Mouse (Mus musculus) frontal cortex, postnatal 25 days (tissue): Measurements from ENCODE around the gene Cadps.

Source experiments
- DNase-seq, 2 experiments: peaks; one replicate each; pipeline ENCODE4 v3.0.0; 2022; ENCODE audit warnings: low spot score in 2 of 2

The Cadps gene

GRCm38 (mm10) chr14:12393271-12393861 lies 429.5 kb downstream of the Cadps start:
- no peak for DNase-seq

DNA sequence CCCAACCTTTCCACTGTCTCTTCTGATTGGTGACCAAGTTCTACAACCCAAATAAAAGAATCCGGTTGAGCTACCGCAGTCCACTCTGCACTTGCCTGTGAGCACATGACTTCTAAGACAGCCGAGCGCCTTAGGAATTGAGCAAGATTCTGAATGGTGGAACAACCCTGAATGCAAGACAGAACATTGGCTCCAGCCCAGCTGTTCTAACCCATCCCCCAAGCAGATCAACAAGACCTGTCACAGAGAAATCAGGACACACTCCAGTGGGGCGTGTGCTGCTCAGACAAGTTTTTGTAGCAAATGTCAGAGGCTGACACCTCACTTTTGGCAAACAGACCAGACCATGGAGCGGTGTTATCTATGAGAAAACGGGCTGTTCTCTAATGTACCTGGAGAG lies 431.7 kb downstream of the Cadps start:
- no peak for DNase-seq

DNA sequence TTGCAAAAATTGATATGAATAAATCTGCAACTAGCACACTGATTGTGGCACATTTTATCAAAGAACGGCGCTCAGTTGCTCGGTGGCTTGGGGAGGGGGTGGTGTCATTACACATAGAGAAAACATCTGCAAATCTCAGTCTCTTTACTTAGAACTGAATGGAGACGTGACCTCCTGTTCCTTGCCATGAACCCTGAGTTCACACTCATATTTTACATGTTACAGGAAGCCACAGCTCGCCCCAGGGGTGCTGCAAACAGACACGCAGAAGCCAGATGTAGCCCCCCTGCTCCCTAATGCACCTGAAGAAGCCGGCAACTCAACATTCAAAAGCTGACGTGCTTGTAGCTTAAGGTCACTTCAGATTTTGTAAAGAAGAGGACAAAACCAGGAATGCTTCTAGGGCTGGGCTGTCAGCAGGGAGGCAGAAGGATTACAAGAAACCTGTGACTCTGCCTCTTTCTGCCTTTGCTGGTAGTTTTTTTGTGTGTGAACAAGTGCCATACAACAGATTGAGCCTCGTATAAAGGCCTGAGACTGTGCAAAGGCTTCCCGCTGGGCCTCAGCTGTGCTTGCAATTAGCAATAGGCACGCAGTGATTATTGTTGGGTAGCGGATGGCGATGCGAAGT lies 434.0 kb downstream of the Cadps start:
- DNase-seq: no peak

DNA sequence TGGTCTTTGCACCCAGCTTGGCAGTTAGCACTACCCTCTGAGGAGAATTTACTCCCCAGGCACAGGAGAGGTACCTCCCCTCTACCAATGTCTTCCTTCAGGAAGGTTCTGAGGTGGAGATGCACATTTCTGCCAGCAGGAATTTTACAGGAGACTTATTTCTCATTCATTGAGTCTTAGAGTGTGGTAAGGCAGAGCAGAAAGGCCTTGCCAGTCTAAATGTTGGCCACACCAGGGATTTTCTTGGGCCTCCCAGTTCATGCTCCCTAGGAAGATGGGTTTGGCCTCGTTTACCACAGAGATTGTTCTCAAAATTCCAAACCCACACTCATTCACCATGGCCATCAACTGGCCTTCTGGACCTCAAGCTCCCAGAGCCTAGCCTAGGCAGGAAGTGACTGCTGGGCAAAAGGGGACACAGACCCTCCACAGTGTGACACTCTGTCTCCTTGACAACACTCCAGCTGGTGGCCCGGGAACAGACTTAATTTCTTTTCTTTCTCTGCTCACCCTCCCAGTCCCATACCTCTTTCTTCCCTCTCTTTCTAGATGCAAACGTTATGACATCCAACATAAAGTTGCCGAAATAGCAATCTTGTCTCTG lies 434.6 kb downstream of the Cadps start:
- DNase-seq: no peak

- no peak for DNase-seq
Measured at GRCm38 (mm10) chr14:12387176-12387575, 435.7 kb downstream of the Cadps start.

DNA sequence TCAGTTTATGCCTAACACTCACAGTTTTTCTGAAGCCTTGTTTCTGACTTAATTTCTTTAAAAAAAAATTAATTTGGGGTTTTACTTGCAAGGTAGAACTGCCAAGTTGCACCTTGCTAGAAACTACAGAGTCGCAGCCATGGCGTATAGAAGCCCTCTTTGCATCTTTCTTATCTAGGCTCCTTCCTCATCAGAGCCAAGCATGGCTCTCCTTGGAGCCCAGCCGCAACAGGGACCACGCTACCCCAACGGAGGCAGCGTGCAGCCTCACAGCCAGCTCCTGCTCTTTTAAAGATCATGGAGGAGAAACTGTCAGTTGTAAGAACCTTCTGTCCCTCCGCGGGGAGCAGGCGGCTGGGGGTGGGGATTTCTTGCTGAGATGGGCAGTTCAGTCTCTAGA lies 445.0 kb downstream of the Cadps start:
- no peak for DNase-seq

- no peak for DNase-seq
Measured at GRCm38 (mm10) chr14:12377289-12377688, 445.6 kb downstream of the Cadps start.

DNA sequence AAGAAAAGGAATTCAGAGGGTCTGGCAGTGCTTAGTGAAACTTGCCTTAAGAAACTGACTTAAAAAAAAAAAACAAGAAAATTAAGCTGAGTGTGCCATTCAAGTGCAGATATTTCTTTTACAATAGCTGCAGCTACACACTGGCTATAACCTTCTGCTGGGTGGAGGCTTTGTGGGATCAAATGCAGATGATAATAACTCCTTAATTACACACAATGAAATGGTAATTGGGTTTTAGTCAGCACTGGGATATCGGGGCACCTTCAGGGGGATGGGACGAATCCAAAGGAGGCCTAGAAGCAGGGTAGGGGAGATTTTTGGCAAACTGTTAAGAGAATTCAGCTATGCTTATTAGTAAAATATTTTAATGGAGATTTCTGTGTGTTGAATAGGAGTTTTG lies 447.4 kb downstream of the Cadps start:
- no peak for DNase-seq

DNA sequence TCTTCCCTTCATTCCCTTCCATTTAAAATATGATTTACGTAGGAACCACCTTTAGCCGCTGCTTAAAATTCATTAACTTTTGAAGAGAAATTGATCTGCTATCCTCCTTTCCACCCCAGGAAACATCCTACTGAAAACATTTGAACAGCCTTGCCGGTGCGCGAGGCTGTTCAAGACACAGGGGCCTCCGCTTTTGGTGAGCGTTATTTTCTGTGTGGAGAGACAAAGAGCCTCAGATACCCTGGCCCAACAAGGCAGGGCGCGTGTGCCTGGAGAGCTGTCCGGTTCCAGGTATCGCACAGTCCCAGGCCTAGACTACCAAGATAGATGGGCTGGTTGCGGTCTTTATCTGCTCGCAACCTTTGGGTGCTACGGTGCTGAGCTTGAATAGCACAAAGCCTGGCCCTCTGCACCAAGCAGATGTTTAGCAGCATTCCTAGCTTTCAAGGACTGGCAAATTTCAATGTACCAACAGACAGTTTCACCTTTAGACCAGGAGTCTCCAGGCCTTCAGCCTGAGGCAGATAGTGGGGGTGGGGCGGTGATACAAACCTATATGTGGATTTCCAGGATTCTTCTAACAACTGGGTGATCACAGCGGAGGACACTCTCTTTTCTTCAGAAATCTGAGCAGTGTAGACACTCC lies 472.5 kb downstream of the Cadps start:
- DNase-seq: no peak

DNA sequence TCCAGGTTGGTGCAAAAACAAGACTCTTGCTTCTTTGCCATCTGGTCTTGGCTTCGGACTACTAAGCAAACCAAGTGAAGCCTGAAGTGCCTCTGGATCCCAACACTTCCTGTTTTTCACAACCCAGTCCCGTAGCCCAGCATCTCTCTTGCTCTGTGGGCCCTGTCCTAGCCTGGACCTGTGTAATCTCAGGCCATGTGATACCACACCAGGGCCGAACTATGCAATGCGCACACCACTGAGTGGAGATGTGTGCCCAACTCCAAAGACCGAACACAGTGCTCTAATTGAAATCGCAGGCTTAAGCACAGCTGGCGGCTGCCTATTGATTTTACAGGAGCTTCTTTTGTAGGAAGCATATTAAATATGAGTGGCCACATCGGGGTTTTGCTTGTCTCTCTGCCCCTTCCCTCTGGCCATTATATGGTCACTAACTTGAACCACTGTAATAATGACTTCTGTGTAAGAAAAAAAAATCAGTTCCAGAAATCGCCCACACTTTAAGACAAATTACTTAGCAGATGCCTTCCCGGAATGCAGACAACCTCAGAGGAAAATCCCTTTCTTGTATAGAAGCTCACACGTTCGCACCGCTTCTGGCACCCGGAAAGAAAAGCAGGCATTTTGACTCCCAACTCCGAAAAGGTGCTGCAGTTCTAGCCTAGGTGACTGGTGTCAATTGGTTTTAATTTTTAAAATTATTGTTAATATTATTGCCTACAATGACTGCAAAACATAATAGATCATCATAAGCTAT lies 473.4 kb downstream of the Cadps start:
- no peak for DNase-seq

DNA sequence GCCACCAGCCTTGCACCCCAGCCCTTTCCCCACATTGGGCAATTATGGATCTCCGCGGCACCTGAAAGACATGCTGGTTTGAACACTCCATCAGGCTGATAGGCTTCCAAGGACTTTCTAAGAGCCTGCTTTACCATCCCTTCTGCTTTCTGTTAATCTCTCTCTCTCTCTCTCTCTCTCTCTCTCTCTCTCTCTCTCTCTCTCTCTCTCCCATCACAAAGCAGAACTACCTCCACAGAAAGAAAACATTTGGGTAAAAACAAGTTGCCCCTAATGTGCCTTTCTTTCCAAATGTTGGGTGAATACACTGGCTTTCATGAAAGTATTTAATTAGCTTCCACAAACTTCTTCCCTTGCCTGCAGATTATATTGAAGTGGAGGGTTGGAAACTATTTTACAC lies 474.8 kb downstream of the Cadps start, which contains the start of gene Fezf2:
TSS of gene Fezf2 (minus strand) at position 101 of the 400 bp plus-strand sequence.
- no peak for DNase-seq

- DNase-seq: no peak
Measured at GRCm38 (mm10) chr14:12346865-12347600, 475.8 kb downstream of the Cadps start.

GRCm38 (mm10) chr14:12346011-12346864 lies 476.6 kb downstream of the Cadps start:
- DNase-seq: no peak

DNA sequence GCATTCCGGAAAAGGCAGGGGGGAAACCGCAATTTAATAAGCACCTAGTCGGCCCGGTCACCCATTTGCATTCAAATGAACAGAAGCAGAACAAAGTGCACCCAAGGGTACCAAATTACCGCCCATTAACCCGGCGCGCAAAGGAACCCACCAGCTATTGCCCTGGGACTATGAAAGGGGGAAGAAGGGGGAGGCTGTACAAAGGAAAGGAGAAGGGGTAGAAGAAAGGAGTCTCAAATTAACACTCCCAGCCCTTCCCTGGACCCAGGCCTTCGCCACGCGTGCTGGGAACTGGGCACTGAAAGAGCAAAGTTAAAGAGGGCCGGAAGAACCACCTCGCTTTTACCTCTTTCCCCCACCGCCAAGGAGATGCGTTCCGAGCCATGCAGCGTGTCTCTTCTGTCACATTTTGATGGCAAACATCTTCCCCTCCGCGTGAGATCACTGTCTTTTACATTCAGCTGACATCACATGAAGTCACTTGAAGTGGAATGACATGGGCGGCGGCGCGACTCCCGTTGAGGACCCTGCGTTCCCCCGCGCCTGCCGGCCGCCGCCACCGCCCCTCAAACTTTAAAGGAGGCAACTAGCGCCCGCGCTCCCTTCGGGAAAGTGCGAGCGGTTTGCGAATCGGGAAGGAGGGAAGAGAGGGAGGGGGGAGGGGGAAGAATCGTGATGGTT lies 477.5 kb downstream of the Cadps start:
- DNase-seq: no peak

DNA sequence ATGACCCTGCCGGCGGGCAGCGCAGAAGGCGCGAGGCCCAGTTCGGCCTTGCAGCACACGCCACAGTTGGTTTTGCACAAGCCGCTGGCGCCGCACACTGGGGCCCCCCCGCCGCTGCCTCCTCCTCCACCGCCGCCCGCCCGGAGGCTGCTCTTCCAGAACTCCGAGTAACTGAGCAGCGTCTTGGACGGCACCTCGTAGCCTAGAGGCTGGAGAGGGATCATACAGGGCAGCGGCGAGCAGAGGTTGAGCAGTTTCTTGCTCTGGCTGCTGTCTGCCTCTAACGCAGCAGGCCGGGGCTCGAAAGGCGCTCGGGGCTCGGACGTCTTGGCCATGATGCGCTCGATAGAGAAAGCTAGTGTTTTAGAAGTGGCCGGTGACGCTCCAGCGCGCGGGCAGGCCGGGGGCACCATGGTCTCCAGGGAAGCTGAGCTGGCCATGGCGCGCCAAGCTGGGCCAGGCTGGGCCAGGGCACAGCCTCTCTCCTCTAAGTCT lies 478.1 kb downstream of the Cadps start:
- DNase-seq: no peak

GRCm38 (mm10) chr14:12344061-12344745 lies 478.7 kb downstream of the Cadps start:
- DNase-seq: no peak

DNA sequence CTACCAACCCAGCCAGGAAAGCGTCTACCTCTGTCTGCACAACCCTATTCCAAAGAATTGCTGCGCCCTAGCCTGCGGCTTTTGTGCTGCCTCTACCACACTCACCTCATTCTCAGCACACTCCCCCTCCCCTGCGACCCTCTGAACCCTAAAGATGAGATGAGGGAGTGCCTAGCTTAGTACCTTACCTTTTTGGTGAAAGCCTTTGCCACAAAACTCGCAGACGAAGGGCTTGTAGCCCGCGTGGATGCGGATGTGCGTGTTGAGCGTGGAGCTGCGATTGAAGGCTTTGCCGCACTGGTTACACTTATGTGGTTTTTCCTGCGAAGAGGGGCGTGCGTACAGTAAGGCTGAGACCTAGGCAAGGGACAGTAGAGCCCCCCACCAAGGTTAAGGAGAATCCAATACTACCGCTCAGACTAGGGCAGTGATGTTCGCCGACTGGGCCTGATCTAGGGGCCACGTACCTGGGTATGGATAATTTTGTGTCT lies 479.4 kb downstream of the Cadps start:
- no peak for DNase-seq

GRCm38 (mm10) chr14:12342458-12343131 lies 480.3 kb downstream of the Cadps start:
- no peak for DNase-seq
